Mouse (Mus musculus) stomach, postnatal 0 days (tissue): ENCODE data around the gene Padi1.

Experiments used
- CTCF ChIP-seq: IDR thresholded peaks from 2 replicates; pipeline ENCODE4 v1.5.1; 2016; ENCODE audit warnings: antibody characterized with exemption, low read depth, mild to moderate bottlenecking, moderate library complexity
- EP300 ChIP-seq: optimal IDR thresholded peaks from 2 replicates; pipeline ENCODE3; 2016; ENCODE audit warnings: antibody characterized with exemption

DNA sequence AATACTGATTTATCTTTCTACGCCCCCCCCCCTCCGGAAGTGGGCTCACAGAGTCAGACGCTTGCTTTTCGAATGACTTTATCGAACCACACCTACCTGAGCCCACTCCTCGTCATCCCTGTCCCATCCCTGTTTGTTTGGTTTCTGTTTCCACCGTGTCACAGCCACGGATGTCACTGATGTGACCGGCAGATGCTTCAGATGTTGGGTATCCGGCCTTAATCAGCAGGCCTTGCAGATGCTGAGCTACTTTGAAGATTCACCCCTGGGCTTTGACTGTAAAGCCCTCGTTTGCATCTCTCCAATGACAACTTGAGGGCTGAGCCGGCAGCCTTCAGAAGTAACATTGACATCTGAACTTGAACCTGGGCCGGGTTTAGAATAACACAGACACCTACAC, 69.0 kb downstream of the Padi1 start:
- TF ChIP-seq CTCF, result no peak
- no peak for TF ChIP-seq EP300
